Mouse (Mus musculus): ENCODE data around the gene Rabgap1l.
"Not testable (repeated sequence)": the region's sequence is repeated elsewhere in the genome, so short reads cannot be mapped to it uniquely, and the experiment has no call there.

Rabgap1l gene

GRCm38 (mm10) chr1:160704596-160704995, 88.4 kb downstream of the Rabgap1l start:
- DNase-seq (ENCODE audit: extremely low read depth, low read depth, low spot score), result no peak

GRCm38 (mm10) chr1:160703813-160704212, 89.2 kb downstream of the Rabgap1l start:
- no peak for DNase-seq (ENCODE audit: extremely low read depth, low read depth, low spot score)

GRCm38 (mm10) chr1:160693094-160693447, 99.9 kb downstream of the Rabgap1l start:
- no peak for DNase-seq (ENCODE audit: extremely low read depth, low read depth, low spot score)

- no peak for DNase-seq (ENCODE audit: extremely low read depth, low read depth, low spot score)
These were observed 100.6 kb downstream of the Rabgap1l start for GRCm38 (mm10) chr1:160692224-160693093.

- DNase-seq (ENCODE audit: extremely low read depth, low read depth, low spot score), result no peak
These were observed 101.8 kb downstream of the Rabgap1l start for GRCm38 (mm10) chr1:160691196-160691590.

- DNase-seq (ENCODE audit: extremely low read depth, low read depth, low spot score), result no peak
These were observed 102.4 kb downstream of the Rabgap1l start for GRCm38 (mm10) chr1:160690516-160691195.

GRCm38 (mm10) chr1:160689511-160689910, 103.5 kb downstream of the Rabgap1l start:
- no peak for DNase-seq (ENCODE audit: extremely low read depth, low read depth, low spot score)

- no peak for DNase-seq (ENCODE audit: extremely low read depth, low read depth, low spot score)
These were observed 108.8 kb downstream of the Rabgap1l start for GRCm38 (mm10) chr1:160684251-160684650.

GRCm38 (mm10) chr1:160681398-160682050, 111.5 kb downstream of the Rabgap1l start:
- no peak for DNase-seq (ENCODE audit: extremely low read depth, low read depth, low spot score)

- no peak for DNase-seq (ENCODE audit: extremely low read depth, low read depth, low spot score)
These were observed 118.2 kb downstream of the Rabgap1l start for GRCm38 (mm10) chr1:160674763-160675162.

GRCm38 (mm10) chr1:160672088-160672814, 120.8 kb downstream of the Rabgap1l start:
- no peak for DNase-seq (ENCODE audit: extremely low read depth, low read depth, low spot score)

GRCm38 (mm10) chr1:160655806-160656470, 137.1 kb downstream of the Rabgap1l start:
- DNase-seq (ENCODE audit: extremely low read depth, low read depth, low spot score), result no peak

GRCm38 (mm10) chr1:160651691-160652090, 141.3 kb downstream of the Rabgap1l start:
- no peak for DNase-seq (ENCODE audit: extremely low read depth, low read depth, low spot score)

- DNase-seq (ENCODE audit: extremely low read depth, low read depth, low spot score), result no peak
These were observed 147.6 kb downstream of the Rabgap1l start for GRCm38 (mm10) chr1:160645416-160645815.

- no peak for DNase-seq (ENCODE audit: extremely low read depth, low read depth, low spot score)
These were observed 164.6 kb downstream of the Rabgap1l start for GRCm38 (mm10) chr1:160628213-160628932.

GRCm38 (mm10) chr1:160624354-160625120, 168.5 kb downstream of the Rabgap1l start:
- not testable (repeated sequence) for DNase-seq (ENCODE audit: extremely low read depth, low read depth, low spot score)

- DNase-seq (ENCODE audit: extremely low read depth, low read depth, low spot score), result peak; percentile 39
These were observed 174.8 kb downstream of the Rabgap1l start for GRCm38 (mm10) chr1:160618201-160618600.

GRCm38 (mm10) chr1:160606425-160606824, 186.6 kb downstream of the Rabgap1l start:
- no peak for DNase-seq (ENCODE audit: extremely low read depth, low read depth, low spot score)

GRCm38 (mm10) chr1:160603312-160603711, 189.7 kb downstream of the Rabgap1l start:
- DNase-seq (ENCODE audit: extremely low read depth, low read depth, low spot score), result not testable (repeated sequence)
